11 mouse cellular contexts compared by ENCODE assay signal in genomic region chr11:115446906-115447305, GRCm38 (mm10). TPM values are rescaled to one million over a fixed set of nuclear protein-coding genes. Genes with fewer than 3 reads are reported as not detected.
DNase-seq lines count a peak whose midpoint lies in the region; ATAC-seq and TF ChIP-seq lines count a peak whose summit lies in the region.
"Had no signal": no experiment of that assay in that cellular context is flagged by ENCODE, and none has a peak within 500 bp of the region (broad histone marks: within the 10 kb centered on the region; RNA-seq: fewer than 3 reads in every experiment).

No protein-coding gene starts in this region.

- no peak for ATAC-seq in intestine, embryonic 15.5 days
- ATAC-seq: forebrain, postnatal 0 days had no signal

- no peak for TF ChIP-seq CTCF in left cerebral cortex, adult 2 months (IDR thresholded peaks at IDR 0.05)

- H3K9ac ChIP-seq in intestine, embryonic 15.5 days: peak overlapping the region; percentile 26
- H3K9ac ChIP-seq: forebrain, postnatal 0 days had no signal

- peak; percentile 69 for DNase-seq in adrenal gland, postnatal 10 days
- no peak for DNase-seq in embryonic facial prominence, embryonic 10.5 days (ENCODE audit: low spot score)
- DNase-seq in limb, embryonic 10.5 days (ENCODE audit: low spot score): no peak
- DNase-seq in cerebellum, adult 18-20 months: no peak
- no peak for DNase-seq in left cerebral cortex, adult 2 months (ENCODE audit: extremely low spot score in 1 of 2, low spot score in 2 of 2)
- DNase-seq in spleen, adult 18-20 months: no peak
- DNase-seq: cerebellum, adult 11-12 months; forebrain, postnatal 0 days; left cerebral cortex, postnatal 4 days had no signal

- H3K4me2 ChIP-seq in intestine, embryonic 15.5 days (replicated peaks): peak overlapping the region; percentile 30

- H3K27ac ChIP-seq in embryonic facial prominence, embryonic 10.5 days (replicated peaks): peak overlapping the region; percentile 21; the same call in 1 of the 2 replicates
- peak overlapping the region; percentile 56; the same call in 1 of the 2 replicates for H3K27ac ChIP-seq in intestine, embryonic 15.5 days
- H3K27ac ChIP-seq in limb, embryonic 10.5 days: peak overlapping the region; percentile 50; the same call in 1 of the 2 replicates
- H3K27ac ChIP-seq in left cerebral cortex, adult 2 months: no peak overlapping the region

- H3K27me3 ChIP-seq in embryonic facial prominence, embryonic 10.5 days (replicated peaks; ENCODE audit: low read depth, poor library complexity, severe bottlenecking): peaks cover 4% of the 10 kb centered on the region; the same call in 1 of the 2 replicates
- H3K27me3 ChIP-seq in intestine, embryonic 15.5 days (replicated peaks): no peaks in the 10 kb centered on the region
- no peaks in the 10 kb centered on the region for H3K27me3 ChIP-seq in limb, embryonic 10.5 days (ENCODE audit: low read depth, poor library complexity, severe bottlenecking)

- no peaks in the 10 kb centered on the region for H3K36me3 ChIP-seq in embryonic facial prominence, embryonic 10.5 days (replicated peaks)
- no peaks in the 10 kb centered on the region for H3K36me3 ChIP-seq in intestine, embryonic 15.5 days
- no peaks in the 10 kb centered on the region for H3K36me3 ChIP-seq in limb, embryonic 10.5 days

- 74% methylated on average over 3 of the region's 3 CpGs for WGBS in embryonic facial prominence, embryonic 10.5 days
- 32% methylated on average over 3 of the region's 3 CpGs for WGBS in intestine, embryonic 15.5 days
- 84% methylated on average over 3 of the region's 3 CpGs for WGBS in limb, embryonic 10.5 days

- H3K9me3 ChIP-seq in embryonic facial prominence, embryonic 10.5 days: no peaks in the 10 kb centered on the region
- H3K9me3 ChIP-seq in intestine, embryonic 15.5 days: no peaks in the 10 kb centered on the region
- H3K9me3 ChIP-seq in limb, embryonic 10.5 days (replicated peaks): no peaks in the 10 kb centered on the region

- intact Hi-C loops in left cerebral cortex, adult 2 months (cut with DNase I): no loop called here

- H3K4me3 ChIP-seq in embryonic facial prominence, embryonic 10.5 days: no peak overlapping the region
- no peak overlapping the region for H3K4me3 ChIP-seq in intestine, embryonic 15.5 days (replicated peaks)
- H3K4me3 ChIP-seq in limb, embryonic 10.5 days: no peak overlapping the region
- H3K4me3 ChIP-seq in left cerebral cortex, adult 2 months: no peak overlapping the region

- H3K4me1 ChIP-seq in embryonic facial prominence, embryonic 10.5 days: peaks cover 37% of the 10 kb centered on the region
- peaks cover 25% of the 10 kb centered on the region for H3K4me1 ChIP-seq in intestine, embryonic 15.5 days (replicated peaks)
- peaks cover 29% of the 10 kb centered on the region for H3K4me1 ChIP-seq in limb, embryonic 10.5 days

RNA-seq across cellular contexts. Expression of gene Trim80, which starts 6.6 kb away (rescaled TPM):
- under 1 TPM in 1 of 2 experiments, not detected in 1; 0.21 TPM for total RNA-seq in adrenal gland, postnatal 10 days (2021)
- polyA plus RNA-seq in embryonic facial prominence, embryonic 10.5 days (2016; fragmentation: Nextera tagmentation; extraction: Ambion mirVana): 0.15 TPM in 1 of 2 replicates, not detected in the other
- polyA plus RNA-seq in intestine, embryonic 15.5 days (2015; fragmentation: Nextera tagmentation; extraction: Ambion mirVana): 0.49 and 0.66 TPM in 2 replicates
- 0.18 and 0.26 TPM in 2 replicates for polyA plus RNA-seq in limb, embryonic 10.5 days (2016; fragmentation: Nextera tagmentation; extraction: Ambion mirVana)
- under 1 TPM in 1 of 2 experiments, not detected in 1; 0.16 TPM for total RNA-seq in left cerebral cortex, adult 2 months (2021)
- total RNA-seq: forebrain, postnatal 0 days had no signal
- polyA plus RNA-seq: forebrain, postnatal 0 days; neural tube, embryonic 11.5 days had no signal

RNA-seq across cellular contexts. Expression of gene Slc16a5, which starts 15.4 kb away (rescaled TPM):
- total RNA-seq in adrenal gland, postnatal 10 days (2021): 1 to 10 TPM in 1 of 2 experiments, under 1 TPM in 1; 0.88 to 3.5 TPM
- polyA plus RNA-seq in embryonic facial prominence, embryonic 10.5 days (2016; fragmentation: Nextera tagmentation; extraction: Ambion mirVana): 0.28 and 0.34 TPM in 2 replicates
- polyA plus RNA-seq in intestine, embryonic 15.5 days (2015; fragmentation: Nextera tagmentation; extraction: Ambion mirVana): 2.8 and 3.7 TPM in 2 replicates
- polyA plus RNA-seq in limb, embryonic 10.5 days (2016; fragmentation: Nextera tagmentation; extraction: Ambion mirVana): 0.23 and 0.25 TPM in 2 replicates
- not detected for total RNA-seq in left cerebral cortex, adult 2 months (2021)
- total RNA-seq: forebrain, postnatal 0 days; left cerebral cortex, postnatal 4 days had no signal

RNA-seq across cellular contexts. Expression of gene Kctd2, which starts 27.0 kb away (rescaled TPM):
- 10 to 100 TPM; 36.4 to 48.6 TPM for total RNA-seq in adrenal gland, postnatal 10 days (2021)
- 14.8 and 17.3 TPM in 2 replicates for polyA plus RNA-seq in embryonic facial prominence, embryonic 10.5 days (2016; fragmentation: Nextera tagmentation; extraction: Ambion mirVana)
- 12.1 and 13.5 TPM in 2 replicates for polyA plus RNA-seq in intestine, embryonic 15.5 days (2015; fragmentation: Nextera tagmentation; extraction: Ambion mirVana)
- polyA plus RNA-seq in limb, embryonic 10.5 days (2016; fragmentation: Nextera tagmentation; extraction: Ambion mirVana): 13.6 and 18.3 TPM in 2 replicates
- total RNA-seq in left cerebral cortex, adult 2 months (2021): 10 to 100 TPM; 72.4 to 76.2 TPM

RNA-seq across cellular contexts. Expression of gene Atp5h, which starts 27.1 kb away (rescaled TPM):
- 1,000 to 10,000 TPM in 1 of 2 experiments, 100 to 1,000 TPM in 1; 968 to 1,066 TPM for total RNA-seq in adrenal gland, postnatal 10 days (2021)
- 880 and 890 TPM in 2 replicates for polyA plus RNA-seq in embryonic facial prominence, embryonic 10.5 days (2016; fragmentation: Nextera tagmentation; extraction: Ambion mirVana)
- polyA plus RNA-seq in intestine, embryonic 15.5 days (2015; fragmentation: Nextera tagmentation; extraction: Ambion mirVana): 989 and 991 TPM in 2 replicates
- polyA plus RNA-seq in limb, embryonic 10.5 days (2016; fragmentation: Nextera tagmentation; extraction: Ambion mirVana): 862 and 900 TPM in 2 replicates
- 100 to 1,000 TPM; 436 to 465 TPM for total RNA-seq in left cerebral cortex, adult 2 months (2021)

RNA-seq across cellular contexts. Expression of gene Armc7, which starts 28.6 kb away (rescaled TPM):
- total RNA-seq in adrenal gland, postnatal 10 days (2021): 1 to 10 TPM; 5.8 to 7.9 TPM
- polyA plus RNA-seq in embryonic facial prominence, embryonic 10.5 days (2016; fragmentation: Nextera tagmentation; extraction: Ambion mirVana): 9.0 and 9.9 TPM in 2 replicates
- 6.6 and 8.0 TPM in 2 replicates for polyA plus RNA-seq in intestine, embryonic 15.5 days (2015; fragmentation: Nextera tagmentation; extraction: Ambion mirVana)
- 7.0 and 9.9 TPM in 2 replicates for polyA plus RNA-seq in limb, embryonic 10.5 days (2016; fragmentation: Nextera tagmentation; extraction: Ambion mirVana)
- 10 to 100 TPM; 11.9 to 18.0 TPM for total RNA-seq in left cerebral cortex, adult 2 months (2021)
